Mouse (Mus musculus) lung, postnatal 0 days (tissue): ENCODE results near the gene Prtg.

Experiments used
- CTCF ChIP-seq: IDR thresholded peaks from 2 replicates; pipeline ENCODE4 v1.5.1; 2016; ENCODE audit warnings: antibody characterized with exemption, mild to moderate bottlenecking
- EP300 ChIP-seq: IDR thresholded peaks from 2 replicates; pipeline ENCODE4 v1.6.1; 2016; ENCODE audit warnings: antibody characterized with exemption, mild to moderate bottlenecking, control low read depth

DNA sequence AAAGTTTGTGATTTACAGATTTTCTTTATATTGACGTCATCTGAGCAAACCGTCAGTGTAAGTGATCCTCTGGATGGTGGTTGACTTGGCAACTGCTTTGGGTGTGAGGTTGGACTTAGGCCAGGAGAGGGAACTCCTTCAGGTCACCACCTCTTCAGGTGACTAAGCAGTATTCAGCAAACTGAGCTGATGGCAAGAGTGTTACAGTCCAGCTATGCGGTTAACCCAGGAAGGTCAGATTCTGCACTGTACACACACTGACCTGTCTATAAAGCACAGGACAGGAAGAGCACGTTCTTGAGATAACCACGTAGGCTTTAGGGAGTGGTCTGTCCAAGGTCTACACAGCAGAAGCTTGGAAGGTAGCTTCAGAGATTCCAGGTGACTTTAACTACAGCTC, 3.9 kb downstream of the Prtg start:
- TF ChIP-seq CTCF (no peak), EP300 (no peak)
